Mouse (Mus musculus): Measurements from ENCODE around the gene Fut8.

GRCm38 (mm10) chr12:77197121-77197599 is 40.8 kb upstream of the Fut8 start:
- TF ChIP-seq POLR2A (IDR thresholded peaks at IDR 0.05; ENCODE audit: low read depth, low read length) (no peak), CTCF (IDR thresholded peaks at IDR 0.05; ENCODE audit: extremely low read depth, insufficient read length, insufficient replicate concordance, low read depth, low read length) (no peak)

Measured in small intestine, adult 2 months (tissue).